Mouse (Mus musculus) lung, adult 10 weeks (tissue): ENCODE results near the gene Adam3. TPM values are rescaled to one million over a fixed set of nuclear protein-coding genes. Genes with fewer than 3 reads are reported as not detected.

Source experiments
- polyA plus RNA-seq: library from polyadenylated mRNA; stranded (reverse); fragments of 350-450 nt; fragmentation: Illumina TruSeq; extraction: RNeasy Lipid Tissue Mini Kit (QIAGEN cat#74804); gene quantifications from one replicate; pipeline ENCODE4 v1.2.3, GENCODE M21; 2014; ENCODE audit warnings: low read depth, low replicate concordance; ENCODE audit not compliant: insufficient read depth

The Adam3 gene
- 2.0 TPM for polyA plus RNA-seq

GRCm38 (mm10) chr8:24725630-24726029 lies at the start of gene Adam3:
Gene Adam3, minus strand, starts transcription at chr8:24725852.

Other genes with a start within 250 kb of the Adam3 start
- gene Adam5, start 98.5 kb upstream of the Adam3 start, polyA plus RNA-seq = 0.53 TPM